Mouse (Mus musculus) embryonic facial prominence, embryonic 13.5 days (tissue): ENCODE measurements at regions not wholly inside any gene's neighbourhood (a gene's known extent, or its start where the extent isn't known, plus 50 kb on each side); places are given as distances from the start of the nearest gene placed in this dataset.

Experiments used
- ATAC-seq: fragments of 200-750 bp; cut with Nextera tagmentation; 2 replicates; pipeline ENCODE4 v1.8.0; 2017; ENCODE audit warnings: low read depth; ENCODE audit not compliant: insufficient number of reproducible peaks, insufficient read depth, low FRiP score, low TSS enrichment
- H3K27ac ChIP-seq: fragments of 300-500 bp; sonication (generic); 2 replicates; pipeline ENCODE4 v1.5.1; 2015; ENCODE audit warnings: moderate library complexity, mild to moderate bottlenecking, inconsistent platforms
- H3K27me3 ChIP-seq: fragments of 300-500 bp; sonication (generic); 2 replicates; pipeline ENCODE4 v1.6.1; 2015; ENCODE audit warnings: mild to moderate bottlenecking, inconsistent platforms
- H3K36me3 ChIP-seq: fragments of 300-500 bp; sonication (generic); 2 replicates; pipeline ENCODE4 v1.6.1; 2015; ENCODE audit warnings: mild to moderate bottlenecking, inconsistent platforms
- H3K4me1 ChIP-seq: fragments of 300-500 bp; sonication (generic); 2 replicates; pipeline ENCODE4 v1.6.1; 2015; ENCODE audit warnings: inconsistent platforms
- H3K4me2 ChIP-seq: fragments of 300-500 bp; sonication (generic); 2 replicates; pipeline ENCODE4 v1.6.1; 2015; ENCODE audit warnings: moderate library complexity, mild to moderate bottlenecking, inconsistent platforms
- H3K4me3 ChIP-seq: fragments of 300-500 bp; sonication (generic); 2 replicates; pipeline ENCODE4 v1.5.1; 2015; ENCODE audit warnings: mild to moderate bottlenecking, inconsistent platforms
- H3K9ac ChIP-seq: fragments of 300-500 bp; sonication (generic); 2 replicates; pipeline ENCODE4 v1.6.1; 2015; ENCODE audit warnings: mild to moderate bottlenecking, inconsistent platforms
- H3K9me3 ChIP-seq: fragments of 300-500 bp; sonication (generic); 2 replicates; pipeline ENCODE4 v1.6.1; 2016; ENCODE audit warnings: inconsistent platforms
- WGBS: fragments of 180-500 bp; shearing (Covaris S2); methylation state at CpG from one replicate; pipeline ENCODE4 v1.1.7; 2015; ENCODE audit warnings: mixed read lengths; 5-methylcytosine and 5-hydroxymethylcytosine counted together

- Histone ChIP-seq H3K27ac (no peak overlapping the region), H3K4me2 (no peak overlapping the region), H3K9ac (no peak overlapping the region), H3K36me3 (no peaks in the 10 kb centered on the region), H3K27me3 (no peaks in the 10 kb centered on the region), H3K4me3 (no peak overlapping the region), H3K9me3 (no peaks in the 10 kb centered on the region), H3K4me1 (peaks cover 5% of the 10 kb centered on the region; the same call in 1 of the 2 replicates)
- ATAC-seq: no peak
- 80% methylated on average over 3 of the region's 3 CpGs for WGBS
These were observed 73.9 kb upstream of the Spag17 start for GRCm38 (mm10) chr3:99811276-99811675.

- no peak overlapping the region for H3K4me2 ChIP-seq
- H3K27me3 ChIP-seq: no peaks in the 10 kb centered on the region
- H3K4me1 ChIP-seq: peaks cover under 1% of the 10 kb centered on the region
- no peak for ATAC-seq
- H3K36me3 ChIP-seq: no peaks in the 10 kb centered on the region
- WGBS: 58% methylated on average over 4 of the region's 4 CpGs
- H3K9me3 ChIP-seq: no peaks in the 10 kb centered on the region
- H3K27ac ChIP-seq: no peak overlapping the region
- no peak overlapping the region for H3K9ac ChIP-seq
- no peak overlapping the region for H3K4me3 ChIP-seq
These were observed 72.4 kb upstream of the Spag17 start for GRCm38 (mm10) chr3:99812836-99813235.

GRCm38 (mm10) chr3:99815115-99815514 is 70.1 kb upstream of the Spag17 start:
- Histone ChIP-seq H3K36me3 (no peaks in the 10 kb centered on the region), H3K9ac (no peak overlapping the region), H3K27me3 (no peaks in the 10 kb centered on the region), H3K27ac (no peak overlapping the region), H3K4me2 (no peak overlapping the region), H3K9me3 (no peaks in the 10 kb centered on the region), H3K4me1 (peaks cover 8% of the 10 kb centered on the region), H3K4me3 (no peak overlapping the region)
- WGBS: 58% methylated on average over 3 of the region's 3 CpGs
- ATAC-seq: no peak

- Histone ChIP-seq H3K36me3 (no peaks in the 10 kb centered on the region), H3K4me2 (no peak overlapping the region), H3K4me3 (no peak overlapping the region), H3K9me3 (no peaks in the 10 kb centered on the region), H3K9ac (0 out of 2 replicates have a peak overlapping the region, but pooled peaks have one; percentile 6), H3K27me3 (no peaks in the 10 kb centered on the region), H3K4me1 (peaks cover 8% of the 10 kb centered on the region), H3K27ac (no peak overlapping the region)
- no peak for ATAC-seq
- 33% methylated on average over 8 of the region's 8 CpGs for WGBS
These were observed 67.2 kb upstream of the Spag17 start for GRCm38 (mm10) chr3:99817965-99818364.

- Histone ChIP-seq H3K36me3 (no peaks in the 10 kb centered on the region), H3K4me1 (peaks cover 8% of the 10 kb centered on the region), H3K27ac (no peak overlapping the region), H3K4me3 (no peak overlapping the region), H3K9me3 (no peaks in the 10 kb centered on the region), H3K9ac (no peak overlapping the region), H3K4me2 (no peak overlapping the region), H3K27me3 (no peaks in the 10 kb centered on the region)
- no peak for ATAC-seq
- WGBS: 71% methylated on average over 5 of the region's 5 CpGs
These were observed 62.5 kb upstream of the Spag17 start for GRCm38 (mm10) chr3:99822735-99823134.

- Histone ChIP-seq H3K4me1 (peaks cover 3% of the 10 kb centered on the region), H3K4me3 (no peak overlapping the region), H3K36me3 (no peaks in the 10 kb centered on the region), H3K4me2 (no peak overlapping the region), H3K9ac (no peak overlapping the region), H3K27ac (no peak overlapping the region), H3K27me3 (no peaks in the 10 kb centered on the region), H3K9me3 (no peaks in the 10 kb centered on the region)
- ATAC-seq: no peak
- WGBS: 71% methylated on average over 3 of the region's 3 CpGs
These were observed 62.0 kb upstream of the Spag17 start for GRCm38 (mm10) chr3:99823256-99823655.
